Mouse (Mus musculus): ENCODE results near the gene Spdye4a. TPM values are rescaled to one million over a fixed set of nuclear protein-coding genes. Genes with fewer than 3 reads are reported as not detected.

The Spdye4a gene
- polyA plus RNA-seq (2015; fragmentation: Nextera tagmentation; extraction: Ambion mirVana), result not detected in 2 replicates

DNA sequence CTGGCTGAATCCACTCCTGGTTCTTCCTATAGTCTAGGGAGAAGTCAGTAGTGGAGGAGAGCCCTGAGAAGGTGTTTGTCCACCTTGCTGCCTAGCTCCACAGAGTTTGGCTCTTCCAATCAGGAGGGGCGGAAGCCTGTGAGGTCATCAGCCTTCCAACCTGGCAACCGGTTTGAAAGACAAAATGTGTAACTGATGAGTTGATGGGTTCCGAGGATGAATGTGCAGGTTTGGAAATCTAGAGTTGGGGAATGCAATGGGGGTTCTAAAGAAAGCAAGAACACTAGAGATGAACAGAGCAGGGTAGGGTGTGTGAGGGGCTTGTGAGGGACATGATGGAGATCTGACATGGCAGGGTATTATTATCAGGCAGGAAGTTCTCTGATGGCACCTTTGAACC lies at the start of gene Spdye4a:
Spdye4a (minus strand) TSS at position 101 of the 400 bp plus-strand sequence.
- Histone ChIP-seq H3K4me1 (no peaks in the 10 kb centered on the region), H3K4me3 (no peak within 1 kb of the TSS)

DNA sequence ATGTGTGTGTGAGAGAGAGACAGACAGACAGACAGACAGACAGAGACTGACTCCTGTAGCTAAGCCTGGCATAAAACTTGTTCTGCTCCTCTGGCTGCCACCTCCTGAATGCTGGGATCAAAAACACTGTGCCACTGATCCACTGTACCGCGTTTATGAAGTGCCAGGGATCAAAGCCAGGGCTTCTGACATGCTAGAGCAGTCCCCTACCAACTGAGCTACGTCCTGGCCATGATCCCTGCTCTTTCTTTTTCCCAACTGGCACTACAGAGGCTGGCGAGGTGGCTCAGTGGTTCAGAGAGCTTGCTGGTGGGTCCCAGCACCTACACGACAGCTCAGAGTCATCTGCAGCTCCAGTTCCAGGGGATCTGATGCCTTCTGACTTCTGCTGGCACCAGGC lies 49.1 kb upstream of the Spdye4a start:
- no peak for ATAC-seq (replicated peaks)
- Histone ChIP-seq H3K4me2 (replicated peaks) (no peak overlapping the region), H3K4me3 (no peak overlapping the region), H3K27me3 (no peaks in the 10 kb centered on the region), H3K4me1 (peaks cover 4% of the 10 kb centered on the region), H3K36me3 (no peaks in the 10 kb centered on the region), H3K27ac (replicated peaks) (no peak overlapping the region), H3K9me3 (no peaks in the 10 kb centered on the region), H3K9ac (replicated peaks) (no peak overlapping the region)
- 40% methylated on average over 5 of the region's 5 CpGs for WGBS

More for the DNA sequence above, at the start of gene Spdye4a:
- ATAC-seq (replicated peaks), result no peak
- 0 out of 2 replicates have a peak, but pooled peaks cover 4% of the 10 kb centered on the region for H3K9me3 ChIP-seq
- H3K4me2 ChIP-seq (replicated peaks), result no peak within 1 kb of the TSS
- no peak within 1 kb of the TSS for H3K9ac ChIP-seq (replicated peaks)
- WGBS, result 88% methylated on average over 3 of the region's 3 CpGs
- H3K27ac ChIP-seq (replicated peaks), result no peak within 1 kb of the TSS
- H3K36me3 ChIP-seq, result no peaks in the 10 kb centered on the region
- no peaks in the 10 kb centered on the region for H3K27me3 ChIP-seq

DNA sequence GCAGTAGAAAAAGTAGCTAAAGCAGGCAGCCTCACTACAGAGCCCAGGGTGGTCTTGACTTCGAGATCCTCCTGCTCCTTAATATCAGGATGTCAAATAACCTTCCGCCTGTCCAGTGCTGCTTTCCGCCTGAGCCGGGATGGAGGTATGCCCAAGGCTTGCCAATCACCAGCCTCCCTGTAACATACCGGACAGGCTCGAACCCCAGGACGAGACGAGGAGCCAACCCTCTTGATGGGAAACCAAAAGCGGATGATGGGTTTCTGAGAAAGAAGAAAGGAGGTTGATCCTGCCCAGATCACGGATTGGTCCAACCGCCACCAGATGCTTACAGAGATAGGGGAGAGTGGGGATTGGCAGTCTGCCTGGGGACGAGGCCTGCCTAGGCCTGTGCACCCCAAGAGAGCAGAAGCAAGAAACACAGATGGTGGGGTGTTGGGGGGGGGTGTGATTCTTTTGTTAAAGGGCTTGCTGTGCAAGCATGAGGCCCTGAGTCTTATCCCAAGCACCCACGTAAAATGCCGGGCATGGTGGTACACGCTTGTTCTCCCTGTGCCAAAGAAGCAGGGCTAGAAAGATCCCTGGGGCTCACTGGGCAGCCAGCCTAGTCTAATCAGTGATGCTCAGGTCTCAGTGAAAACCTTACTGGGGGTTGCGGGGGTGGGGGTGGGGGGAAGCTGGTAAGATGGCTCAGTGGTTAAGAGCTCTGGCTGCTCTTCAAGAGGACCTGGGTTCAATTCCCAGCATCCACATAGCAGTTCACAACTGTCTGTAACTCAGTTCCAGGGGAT lies 46.0 kb upstream of the Spdye4a start:
- Histone ChIP-seq H3K9me3 (no peaks in the 10 kb centered on the region), H3K9ac (replicated peaks) (no peak overlapping the region), H3K27me3 (no peaks in the 10 kb centered on the region), H3K4me2 (replicated peaks) (no peak overlapping the region), H3K4me1 (peaks cover 21% of the 10 kb centered on the region), H3K4me3 (no peak overlapping the region), H3K36me3 (no peaks in the 10 kb centered on the region), H3K27ac (replicated peaks) (peak overlapping the region; percentile 3; the same call in 1 of the 2 replicates)
- 74% methylated on average over 16 of the region's 16 CpGs for WGBS
- no peak for ATAC-seq (replicated peaks)

DNA sequence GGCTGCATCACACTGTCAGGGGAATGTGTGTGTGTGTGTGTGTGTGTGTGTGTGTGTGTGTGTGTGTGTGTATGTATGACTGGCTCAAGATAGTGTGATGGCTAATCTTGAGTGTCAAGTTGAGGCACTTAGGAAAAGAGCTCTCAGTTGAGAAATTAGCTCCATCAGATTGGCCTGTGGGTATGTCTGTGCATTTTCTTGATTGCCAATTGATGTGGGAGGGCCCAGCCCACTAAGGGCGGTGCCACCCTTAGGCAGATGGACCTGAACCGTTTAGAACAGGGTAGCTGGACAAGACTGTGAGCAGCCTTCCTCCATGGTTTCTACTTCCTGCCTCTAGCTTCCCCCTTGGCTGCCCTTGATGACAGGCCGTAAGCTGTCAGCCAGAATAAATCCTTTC lies 45.4 kb upstream of the Spdye4a start:
- 82% methylated on average over 3 of the region's 3 CpGs for WGBS
- no peak overlapping the region for H3K9ac ChIP-seq (replicated peaks)
- no peak for ATAC-seq (replicated peaks)

DNA sequence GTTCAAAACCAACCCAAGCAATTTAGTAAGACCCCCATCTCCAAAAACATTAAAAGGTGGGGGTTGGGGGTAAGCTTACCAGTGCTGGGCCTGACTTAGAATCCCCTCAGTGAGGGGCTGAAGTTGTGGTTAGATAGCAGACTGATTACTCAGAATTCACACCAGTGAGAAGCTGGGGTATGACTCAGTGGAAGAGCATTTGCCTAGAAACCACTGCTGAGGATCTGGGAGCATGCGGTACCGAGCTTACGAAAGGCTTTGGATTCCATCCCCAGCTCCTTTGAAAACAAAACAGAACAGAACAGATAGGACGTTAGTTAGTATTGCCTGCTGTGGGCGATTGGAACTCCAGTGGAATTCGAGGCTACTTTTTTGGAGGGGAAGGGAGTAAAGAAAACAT lies 45.0 kb upstream of the Spdye4a start:
- WGBS, result 91% methylated on average over 6 of the region's 6 CpGs
- H3K9me3 ChIP-seq, result no peaks in the 10 kb centered on the region
- no peak overlapping the region for H3K27ac ChIP-seq (replicated peaks)
- H3K4me3 ChIP-seq, result no peak overlapping the region
- no peak overlapping the region for H3K9ac ChIP-seq (replicated peaks)
- ATAC-seq (replicated peaks), result no peak
- H3K4me1 ChIP-seq, result peaks cover 24% of the 10 kb centered on the region
- no peaks in the 10 kb centered on the region for H3K36me3 ChIP-seq
- H3K4me2 ChIP-seq (replicated peaks), result no peak overlapping the region
- no peaks in the 10 kb centered on the region for H3K27me3 ChIP-seq

More for the DNA sequence above, 45.4 kb upstream of the Spdye4a start:
- Histone ChIP-seq H3K4me1 (peaks cover 21% of the 10 kb centered on the region), H3K4me3 (no peak overlapping the region), H3K27me3 (no peaks in the 10 kb centered on the region), H3K36me3 (no peaks in the 10 kb centered on the region), H3K27ac (replicated peaks) (no peak overlapping the region), H3K9me3 (no peaks in the 10 kb centered on the region), H3K4me2 (replicated peaks) (no peak overlapping the region)

DNA sequence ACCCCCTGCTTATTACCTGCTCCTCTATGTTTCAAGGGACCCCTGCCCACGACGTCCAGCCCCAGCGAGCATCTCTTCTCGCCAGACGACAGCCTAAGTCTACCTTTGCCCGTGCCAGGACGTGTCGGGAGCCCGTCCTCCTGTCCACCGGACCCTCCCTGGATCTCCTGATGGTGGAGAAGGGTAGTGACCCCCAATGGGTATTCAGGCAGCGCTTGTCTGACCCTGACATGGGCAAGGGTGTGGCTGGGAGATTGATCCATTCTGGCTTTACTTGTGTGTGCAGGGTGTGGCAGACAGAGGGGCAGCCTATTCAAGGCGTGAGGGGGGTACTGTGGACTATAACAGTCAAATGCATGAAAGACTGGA lies 43.4 kb upstream of the Spdye4a start:
- Histone ChIP-seq H3K9ac (replicated peaks) (peak overlapping the region; percentile 87), H3K36me3 (no peaks in the 10 kb centered on the region), H3K27ac (replicated peaks) (peak overlapping the region; percentile 77), H3K9me3 (no peaks in the 10 kb centered on the region), H3K4me2 (replicated peaks) (peak overlapping the region; percentile 89), H3K4me1 (peaks cover 24% of the 10 kb centered on the region), H3K27me3 (no peaks in the 10 kb centered on the region), H3K4me3 (peak overlapping the region; percentile 78)
- WGBS, result 2% methylated on average over 12 of the region's 12 CpGs
- ATAC-seq (replicated peaks), result no peak; the same call in 1 of the 2 replicates

DNA sequence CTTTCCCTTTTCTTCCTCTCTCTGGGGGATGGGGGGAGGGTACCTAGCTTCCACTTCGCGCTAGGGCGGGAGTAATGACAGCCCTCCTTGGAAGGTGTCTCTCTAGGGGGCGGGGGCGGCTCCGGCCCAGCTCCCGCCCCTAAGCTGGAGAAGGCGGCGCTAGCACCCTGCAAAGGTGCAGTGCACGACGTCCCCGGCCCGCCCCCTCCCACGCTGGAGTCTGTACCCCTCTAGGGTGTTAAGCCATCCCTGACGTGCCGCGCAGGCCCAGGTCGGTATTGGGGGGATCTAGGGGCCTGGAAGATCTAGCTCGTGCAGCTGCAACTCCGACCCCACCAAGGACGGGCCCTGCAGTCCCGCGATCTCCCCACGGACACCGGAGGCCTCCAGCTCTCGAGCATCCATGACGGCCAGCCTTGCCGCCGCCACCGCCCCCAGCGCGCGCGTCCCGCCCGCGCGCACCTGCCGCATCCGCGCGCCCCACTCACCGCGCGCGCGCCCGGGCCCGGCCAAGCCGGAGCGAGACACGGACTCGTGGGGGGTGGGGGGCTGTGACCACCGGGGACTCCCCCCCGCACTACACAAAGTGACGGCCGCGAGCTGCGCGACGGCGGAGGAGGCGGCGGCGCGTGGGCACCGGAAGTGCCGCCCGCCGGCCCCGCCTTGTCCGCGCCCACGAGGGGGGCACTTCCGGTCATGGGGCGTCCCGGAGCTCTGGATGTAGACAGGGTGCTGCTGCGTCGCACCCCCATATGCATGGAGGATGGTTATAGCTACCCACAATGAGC lies 42.9 kb upstream of the Spdye4a start, which contains the start of gene Zfp316:
Zfp316 (minus strand) TSS at position 660 of the 788 bp plus-strand sequence.
- Histone ChIP-seq H3K9me3 (no peaks in the 10 kb centered on the region), H3K27ac (replicated peaks) (peak within 1 kb of the TSS; percentile 77), H3K9ac (replicated peaks) (peak within 1 kb of the TSS; percentile 87), H3K4me1 (peaks cover 24% of the 10 kb centered on the region), H3K27me3 (no peaks in the 10 kb centered on the region), H3K4me3 (peak within 1 kb of the TSS; percentile 78), H3K36me3 (0 out of 2 replicates have a peak, but pooled peaks cover 3% of the 10 kb centered on the region), H3K4me2 (replicated peaks) (peak within 1 kb of the TSS; percentile 89)
- ATAC-seq (replicated peaks), result peak; percentile 85
- WGBS, result 1% methylated on average over 69 of the region's 79 CpGs

DNA sequence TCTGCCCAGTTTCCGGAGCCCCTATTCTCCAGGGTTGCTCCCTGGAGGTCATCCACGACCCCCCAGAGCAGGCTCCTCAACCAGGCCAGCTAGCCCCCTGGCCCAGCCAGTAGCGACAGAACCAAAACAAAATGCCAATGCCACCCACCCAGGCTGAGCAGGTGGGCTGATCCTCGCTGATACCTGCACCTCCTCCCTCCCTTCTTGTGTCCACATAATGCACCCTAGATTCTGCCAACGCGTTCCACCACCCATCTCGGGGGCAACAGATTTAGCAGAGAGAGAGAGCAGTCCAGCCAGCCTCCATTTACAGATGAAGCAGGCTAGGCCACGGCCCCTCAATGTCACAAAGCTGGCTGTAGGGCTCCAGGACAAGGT lies 42.3 kb upstream of the Spdye4a start:
- H3K9ac ChIP-seq (replicated peaks), result peak overlapping the region; percentile 87
- H3K36me3 ChIP-seq, result peaks cover 8% of the 10 kb centered on the region; the same call in 1 of the 2 replicates
- no peaks in the 10 kb centered on the region for H3K27me3 ChIP-seq
- peak overlapping the region; percentile 77 for H3K27ac ChIP-seq (replicated peaks)
- 30% methylated on average over 8 of the region's 8 CpGs for WGBS
- H3K4me1 ChIP-seq, result peaks cover 24% of the 10 kb centered on the region
- H3K4me3 ChIP-seq, result peak overlapping the region; percentile 78
- 0 out of 2 replicates have a peak, but pooled peaks have one; percentile 2 for ATAC-seq (replicated peaks)
- H3K4me2 ChIP-seq (replicated peaks), result peak overlapping the region; percentile 89
- no peaks in the 10 kb centered on the region for H3K9me3 ChIP-seq

DNA sequence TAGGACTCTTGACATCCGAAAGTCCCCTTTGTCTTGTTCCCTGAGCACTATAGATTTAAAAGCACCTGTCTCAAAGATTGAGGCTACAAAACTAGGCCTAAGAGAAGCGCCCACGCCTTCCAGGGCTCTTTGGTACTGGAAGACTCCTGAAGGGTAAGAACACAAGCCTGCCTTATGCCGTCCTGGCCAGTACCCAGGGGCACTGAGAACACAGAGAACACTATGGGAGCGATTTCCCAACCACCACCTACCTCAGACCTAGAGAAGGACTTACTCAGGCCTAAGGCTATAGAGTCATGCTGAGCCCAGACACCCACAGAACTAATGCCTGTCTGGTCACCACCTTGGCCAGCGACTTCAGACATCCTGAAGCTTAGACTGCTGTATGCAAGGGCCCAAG lies 40.1 kb upstream of the Spdye4a start:
- no peaks in the 10 kb centered on the region for H3K9me3 ChIP-seq
- WGBS, result 92% methylated on average over 6 of the region's 6 CpGs
- no peak overlapping the region for H3K4me2 ChIP-seq (replicated peaks)
- no peaks in the 10 kb centered on the region for H3K27me3 ChIP-seq
- H3K27ac ChIP-seq (replicated peaks), result no peak overlapping the region
- peaks cover 24% of the 10 kb centered on the region for H3K4me1 ChIP-seq
- no peak overlapping the region for H3K9ac ChIP-seq (replicated peaks)
- no peak overlapping the region for H3K4me3 ChIP-seq
- no peak for ATAC-seq (replicated peaks)
- H3K36me3 ChIP-seq, result peaks cover 28% of the 10 kb centered on the region

DNA sequence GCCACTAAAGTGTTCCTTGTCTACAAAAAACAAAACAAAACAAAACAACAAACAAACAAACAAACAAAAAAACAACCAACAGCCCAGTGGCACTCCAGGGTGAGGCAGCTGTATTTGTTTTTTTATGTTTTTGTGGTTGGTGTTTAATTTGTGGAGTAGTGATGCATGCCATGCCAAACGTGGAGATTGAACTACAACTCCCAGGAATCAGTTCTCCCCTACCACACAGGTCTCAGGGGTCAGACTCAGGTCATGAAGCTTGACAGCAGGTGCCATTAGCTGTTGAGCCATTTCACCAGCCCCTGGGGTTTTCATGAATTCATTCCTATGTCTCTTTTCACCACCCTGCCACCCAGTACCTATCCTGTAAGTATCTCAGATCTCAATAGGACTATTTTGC lies 38.7 kb upstream of the Spdye4a start:
- Histone ChIP-seq H3K27me3 (no peaks in the 10 kb centered on the region), H3K4me1 (peaks cover 16% of the 10 kb centered on the region), H3K4me2 (replicated peaks) (no peak overlapping the region), H3K9ac (replicated peaks) (no peak overlapping the region), H3K4me3 (no peak overlapping the region), H3K36me3 (peaks cover 40% of the 10 kb centered on the region), H3K9me3 (no peaks in the 10 kb centered on the region), H3K27ac (replicated peaks) (no peak overlapping the region)
- no peak for ATAC-seq (replicated peaks)
- WGBS, result 66% methylated on average over 1 of the region's 1 CpGs

DNA sequence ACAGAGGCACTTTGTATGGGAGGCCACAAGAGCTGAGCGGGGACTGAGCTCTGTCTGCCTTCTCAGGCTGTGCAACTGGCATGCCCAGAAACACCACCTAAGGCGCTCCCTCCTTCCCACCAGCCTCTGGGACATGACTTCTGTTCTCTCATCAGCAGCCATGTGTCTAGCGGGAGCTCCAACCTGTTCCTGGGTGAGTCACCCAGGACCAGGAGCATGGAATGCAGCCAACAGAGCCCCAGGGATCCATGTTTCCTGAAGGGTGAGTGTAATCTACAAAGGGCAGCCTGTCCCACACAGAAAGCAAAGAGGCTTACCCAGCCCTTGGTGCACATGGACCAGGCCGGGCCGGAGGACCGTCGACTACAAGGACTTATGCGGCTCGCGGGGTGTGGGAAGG lies 38.0 kb upstream of the Spdye4a start:
- no peaks in the 10 kb centered on the region for H3K27me3 ChIP-seq
- no peak overlapping the region for H3K9ac ChIP-seq (replicated peaks)
- H3K36me3 ChIP-seq, result peaks cover 46% of the 10 kb centered on the region
- no peak overlapping the region for H3K4me2 ChIP-seq (replicated peaks)
- H3K27ac ChIP-seq (replicated peaks), result no peak overlapping the region
- no peak for ATAC-seq (replicated peaks)
- no peak overlapping the region for H3K4me3 ChIP-seq
- peaks cover 13% of the 10 kb centered on the region for H3K4me1 ChIP-seq
- 92% methylated on average over 10 of the region's 10 CpGs for WGBS
- no peaks in the 10 kb centered on the region for H3K9me3 ChIP-seq

DNA sequence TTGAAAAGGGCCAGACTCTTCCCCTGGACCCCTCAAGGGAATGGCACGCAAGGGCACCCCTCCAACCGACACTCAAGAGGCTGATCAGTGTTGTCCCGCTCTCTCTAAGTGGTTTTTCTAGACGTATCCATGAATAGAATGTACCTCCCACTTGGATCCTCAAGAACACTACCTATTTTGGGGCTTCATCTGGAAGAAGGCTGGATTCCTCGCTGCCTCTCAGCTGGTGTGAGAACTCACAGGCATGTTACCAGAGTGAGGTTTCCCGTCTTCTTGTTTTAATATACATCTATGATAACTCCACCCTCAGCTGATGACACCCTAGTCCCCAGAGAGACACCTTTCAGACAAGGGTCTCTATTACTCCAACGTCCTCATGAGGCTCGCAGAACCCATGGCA lies 34.9 kb upstream of the Spdye4a start:
- H3K9ac ChIP-seq (replicated peaks), result no peak overlapping the region
- peaks cover 8% of the 10 kb centered on the region for H3K27me3 ChIP-seq
- no peaks in the 10 kb centered on the region for H3K9me3 ChIP-seq
- H3K36me3 ChIP-seq, result peaks cover 62% of the 10 kb centered on the region
- H3K27ac ChIP-seq (replicated peaks), result no peak overlapping the region
- no peaks in the 10 kb centered on the region for H3K4me1 ChIP-seq
- no peak for ATAC-seq (replicated peaks)
- H3K4me3 ChIP-seq, result no peak overlapping the region
- 90% methylated on average over 8 of the region's 8 CpGs for WGBS
- H3K4me2 ChIP-seq (replicated peaks), result no peak overlapping the region

Data from forebrain, embryonic 15.5 days (tissue).